Mouse (Mus musculus): ENCODE measurements around the gene Rpl7l1.

GRCm38 (mm10) chr17:46750580-46750979, 31.9 kb downstream of the Rpl7l1 start:
- TF ChIP-seq CTCF (conservative IDR thresholded peaks at IDR 0.05; ENCODE audit: insufficient read depth, insufficient read length, low read depth, low read length) (no peak), POLR2A (IDR thresholded peaks at IDR 0.05; ENCODE audit: low read depth, low read length) (no peak)

Data from kidney, adult 2 months (tissue).